Mouse (Mus musculus): ENCODE measurements around the gene Eno3. TPM values are rescaled to one million over a fixed set of nuclear protein-coding genes. Genes with fewer than 3 reads are reported as not detected.

Eno3 gene
- polyA plus RNA-seq, 1 experiment from 2014 or later, result 72.9 TPM

GRCm38 (mm10) chr11:70628431-70628830, 28.6 kb upstream of the Eno3 start:
- Histone ChIP-seq H3K27me3 (replicated peaks; ENCODE audit: low read depth, poor library complexity, severe bottlenecking) (no peaks in the 10 kb centered on the region), H3K4me3 (no peak overlapping the region), H3K9me3 (no peaks in the 10 kb centered on the region), H3K27ac (replicated peaks) (no peak overlapping the region), H3K36me3 (replicated peaks) (no peaks in the 10 kb centered on the region), H3K4me1 (no peaks in the 10 kb centered on the region)
- no peak for DNase-seq (ENCODE audit: low spot score)
- 75% methylated on average over 2 of the region's 2 CpGs for WGBS

DNA sequence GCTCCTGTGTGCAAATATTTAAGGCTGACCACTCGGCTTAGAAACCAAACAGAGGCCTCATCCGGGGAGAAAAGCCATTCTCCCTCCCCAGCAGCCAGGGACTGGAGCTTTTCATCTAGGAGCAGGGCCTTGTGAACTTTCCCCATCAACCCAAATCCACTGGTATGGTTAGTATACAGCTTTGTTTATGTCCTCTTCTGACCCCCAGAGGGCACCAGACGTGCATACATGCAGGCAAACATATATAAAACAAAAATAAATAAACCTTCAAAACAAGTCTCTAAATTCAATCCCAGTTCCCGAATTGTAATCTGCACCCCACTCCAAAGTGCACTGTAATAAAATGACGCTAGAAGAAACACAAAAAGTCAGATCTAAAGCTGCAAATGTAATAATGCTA, 27.4 kb upstream of the Eno3 start:
- WGBS, result 57% methylated on average over 5 of the region's 5 CpGs
- no peak for DNase-seq (ENCODE audit: low spot score)

DNA sequence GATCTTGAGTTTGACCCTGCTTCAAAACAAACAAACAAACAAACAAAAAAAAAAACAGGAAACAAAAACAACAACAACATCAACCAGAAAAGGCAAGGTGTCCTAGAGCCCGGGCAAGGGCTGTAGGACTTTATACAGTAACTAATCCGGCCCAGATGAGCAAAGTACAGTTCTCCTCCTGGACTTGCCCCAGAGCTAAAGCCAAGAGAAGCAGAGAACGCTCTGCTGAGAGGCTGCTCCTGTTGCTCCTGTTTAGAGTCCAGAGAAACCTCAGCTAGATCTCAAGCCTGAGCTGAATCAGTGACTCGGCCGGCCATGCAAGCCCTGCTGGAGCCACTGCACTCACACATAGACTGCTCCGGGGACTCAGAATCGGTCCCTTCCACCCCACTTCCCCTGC, 26.9 kb upstream of the Eno3 start:
- H3K9me3 ChIP-seq, result no peaks in the 10 kb centered on the region
- no peak overlapping the region for H3K4me3 ChIP-seq
- WGBS, result 74% methylated on average over 7 of the region's 7 CpGs
- no peak overlapping the region for H3K27ac ChIP-seq (replicated peaks)
- DNase-seq (ENCODE audit: low spot score), result no peak
- no peaks in the 10 kb centered on the region for H3K36me3 ChIP-seq (replicated peaks)
- H3K4me1 ChIP-seq, result no peaks in the 10 kb centered on the region
- H3K27me3 ChIP-seq (replicated peaks; ENCODE audit: low read depth, poor library complexity, severe bottlenecking), result no peaks in the 10 kb centered on the region

More for the DNA sequence above, 27.4 kb upstream of the Eno3 start:
- no peaks in the 10 kb centered on the region for H3K27me3 ChIP-seq (replicated peaks; ENCODE audit: low read depth, poor library complexity, severe bottlenecking)
- H3K9me3 ChIP-seq, result no peaks in the 10 kb centered on the region
- H3K27ac ChIP-seq (replicated peaks), result no peak overlapping the region
- H3K4me1 ChIP-seq, result no peaks in the 10 kb centered on the region
- H3K36me3 ChIP-seq (replicated peaks), result no peaks in the 10 kb centered on the region
- H3K4me3 ChIP-seq, result no peak overlapping the region

GRCm38 (mm10) chr11:70635601-70636000, 21.4 kb upstream of the Eno3 start:
- no peaks in the 10 kb centered on the region for H3K4me1 ChIP-seq
- H3K27ac ChIP-seq (replicated peaks), result no peak overlapping the region
- H3K4me3 ChIP-seq, result no peak overlapping the region
- no peaks in the 10 kb centered on the region for H3K36me3 ChIP-seq (replicated peaks)
- DNase-seq (ENCODE audit: low spot score), result no peak
- 83% methylated on average over 4 of the region's 4 CpGs for WGBS
- no peaks in the 10 kb centered on the region for H3K27me3 ChIP-seq (replicated peaks; ENCODE audit: low read depth, poor library complexity, severe bottlenecking)
- no peaks in the 10 kb centered on the region for H3K9me3 ChIP-seq

- Histone ChIP-seq H3K4me1 (no peaks in the 10 kb centered on the region), H3K27ac (replicated peaks) (no peak overlapping the region), H3K36me3 (replicated peaks) (peaks cover 4% of the 10 kb centered on the region), H3K4me3 (no peak overlapping the region), H3K9me3 (no peaks in the 10 kb centered on the region), H3K27me3 (replicated peaks; ENCODE audit: low read depth, poor library complexity, severe bottlenecking) (no peaks in the 10 kb centered on the region)
- DNase-seq (ENCODE audit: low spot score), result no peak
- WGBS, result 94% methylated on average over 1 of the region's 1 CpGs
Measured at GRCm38 (mm10) chr11:70637764-70638163, 19.2 kb upstream of the Eno3 start.

DNA sequence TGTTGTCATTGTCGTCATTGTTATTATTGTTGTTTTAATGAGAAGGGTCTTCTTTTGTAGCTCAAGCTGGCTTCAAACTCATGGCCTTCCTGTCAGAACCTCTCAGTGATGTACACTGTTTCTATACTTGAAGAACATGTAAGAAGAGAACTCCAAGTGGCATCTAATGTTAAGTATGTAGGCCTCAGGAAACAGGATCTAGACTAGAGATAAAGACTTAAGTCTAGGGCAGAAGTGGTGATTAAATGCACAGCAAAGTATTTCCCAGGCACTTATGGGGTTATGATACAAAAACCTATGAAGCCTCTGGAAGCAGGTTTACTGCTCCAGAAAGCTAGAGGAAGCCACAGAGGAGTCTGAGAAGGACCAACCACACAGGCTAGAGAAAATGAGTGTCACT, 18.7 kb upstream of the Eno3 start:
- no peak overlapping the region for H3K27ac ChIP-seq (replicated peaks)
- WGBS, result 94% methylated on average over 1 of the region's 1 CpGs
- H3K36me3 ChIP-seq (replicated peaks), result peaks cover 9% of the 10 kb centered on the region
- no peak for DNase-seq (ENCODE audit: low spot score)
- H3K9me3 ChIP-seq, result no peaks in the 10 kb centered on the region
- no peaks in the 10 kb centered on the region for H3K27me3 ChIP-seq (replicated peaks; ENCODE audit: low read depth, poor library complexity, severe bottlenecking)
- no peak overlapping the region for H3K4me3 ChIP-seq
- H3K4me1 ChIP-seq, result no peaks in the 10 kb centered on the region

DNA sequence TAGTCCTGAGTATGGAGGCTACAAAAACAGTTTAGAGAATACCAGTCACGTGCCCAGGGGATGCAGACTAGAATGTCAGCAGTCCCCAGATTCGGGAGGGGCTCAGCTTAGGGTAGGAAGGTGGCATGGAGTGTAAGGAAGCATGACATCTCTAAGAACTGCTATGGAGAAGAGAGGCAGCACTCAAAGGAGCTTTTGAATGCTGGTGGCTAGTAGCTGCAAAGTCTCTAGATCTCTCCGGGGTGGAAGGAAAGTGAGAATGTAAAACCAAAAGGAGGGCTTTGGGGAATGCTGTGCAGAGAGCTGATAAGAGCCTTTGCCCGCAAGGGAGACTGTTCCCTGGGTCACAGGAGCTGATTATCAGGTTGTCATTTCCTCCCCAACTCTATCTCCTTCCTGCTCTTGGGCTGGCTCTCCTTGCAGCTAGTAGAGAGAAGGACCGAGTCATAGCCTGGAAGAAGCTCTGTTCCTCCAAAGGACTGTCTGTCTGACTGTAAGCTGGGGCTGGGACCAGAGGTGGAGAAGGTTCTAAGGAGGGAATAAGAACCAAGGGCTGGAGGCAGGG, 18.2 kb upstream of the Eno3 start, which contains the start of gene Gp1ba:
Gene Gp1ba (plus strand): TSS at position 409 of the 565 bp plus-strand sequence.
- H3K4me1 ChIP-seq, result no peaks in the 10 kb centered on the region
- no peak within 1 kb of the TSS for H3K27ac ChIP-seq (replicated peaks)
- 57% methylated on average over 5 of the region's 5 CpGs for WGBS
- H3K4me3 ChIP-seq, result no peak within 1 kb of the TSS
- H3K27me3 ChIP-seq (replicated peaks; ENCODE audit: low read depth, poor library complexity, severe bottlenecking), result no peaks in the 10 kb centered on the region
- DNase-seq (ENCODE audit: low spot score), result no peak
- H3K9me3 ChIP-seq, result no peaks in the 10 kb centered on the region
- peaks cover 14% of the 10 kb centered on the region for H3K36me3 ChIP-seq (replicated peaks)

GRCm38 (mm10) chr11:70639976-70640375, 17.0 kb upstream of the Eno3 start:
- H3K36me3 ChIP-seq (replicated peaks), result peaks cover 25% of the 10 kb centered on the region
- 85% methylated on average over 8 of the region's 8 CpGs for WGBS
- H3K4me1 ChIP-seq, result no peaks in the 10 kb centered on the region

DNA sequence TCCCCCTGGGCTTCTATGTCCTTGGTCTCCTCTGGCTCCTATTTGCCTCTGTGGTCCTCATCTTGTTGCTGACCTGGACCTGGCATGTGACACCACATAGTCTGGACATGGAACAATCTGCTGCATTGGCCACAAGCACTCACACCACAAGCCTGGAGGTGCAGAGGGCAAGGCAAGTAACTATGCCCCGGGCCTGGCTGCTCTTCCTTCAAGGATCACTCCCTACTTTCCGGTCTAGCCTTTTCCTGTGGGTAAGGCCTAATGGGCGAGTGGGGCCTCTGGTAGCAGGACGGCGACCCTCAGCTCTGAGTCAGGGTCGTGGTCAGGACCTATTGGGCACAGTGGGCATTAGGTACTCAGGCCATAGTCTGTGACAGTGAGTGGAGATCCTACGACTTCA, 15.8 kb upstream of the Eno3 start:
- Histone ChIP-seq H3K9me3 (no peaks in the 10 kb centered on the region), H3K27me3 (replicated peaks; ENCODE audit: low read depth, poor library complexity, severe bottlenecking) (no peaks in the 10 kb centered on the region), H3K27ac (replicated peaks) (no peak overlapping the region), H3K4me3 (no peak overlapping the region), H3K4me1 (peaks cover 13% of the 10 kb centered on the region), H3K36me3 (replicated peaks) (peaks cover 35% of the 10 kb centered on the region)
- 86% methylated on average over 7 of the region's 7 CpGs for WGBS
- DNase-seq (ENCODE audit: low spot score), result no peak

More at GRCm38 (mm10) chr11:70639976-70640375, 17.0 kb upstream of the Eno3 start:
- Histone ChIP-seq H3K9me3 (no peaks in the 10 kb centered on the region), H3K4me3 (no peak overlapping the region), H3K27ac (replicated peaks) (no peak overlapping the region), H3K27me3 (replicated peaks; ENCODE audit: low read depth, poor library complexity, severe bottlenecking) (no peaks in the 10 kb centered on the region)
- no peak for DNase-seq (ENCODE audit: low spot score)

DNA sequence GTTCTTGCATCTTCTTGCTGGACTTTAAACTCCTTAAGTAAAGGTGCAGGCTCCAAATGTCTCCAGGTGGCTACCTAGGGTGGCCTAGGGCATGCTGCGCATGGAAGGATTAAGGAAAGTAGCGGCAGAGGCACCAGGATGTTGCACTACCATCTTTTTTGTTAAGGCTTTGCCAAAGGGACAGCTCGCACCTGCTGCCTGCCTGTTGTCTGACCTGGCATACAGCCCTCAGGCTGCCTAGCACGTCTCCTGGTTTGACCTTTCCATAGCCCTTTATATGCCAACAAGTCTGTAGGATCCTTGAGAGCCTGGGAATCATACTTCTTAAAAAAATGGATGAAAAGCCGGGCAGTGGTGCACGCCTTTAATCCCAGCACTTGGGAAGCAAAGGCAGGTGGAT, 14.0 kb upstream of the Eno3 start:
- Histone ChIP-seq H3K27ac (replicated peaks) (no peak overlapping the region), H3K36me3 (replicated peaks) (peaks cover 35% of the 10 kb centered on the region), H3K9me3 (no peaks in the 10 kb centered on the region), H3K4me3 (0 out of 2 replicates have a peak overlapping the region, but pooled peaks have one; percentile 4), H3K4me1 (peaks cover 22% of the 10 kb centered on the region), H3K27me3 (replicated peaks; ENCODE audit: low read depth, poor library complexity, severe bottlenecking) (no peaks in the 10 kb centered on the region)
- DNase-seq (ENCODE audit: low spot score), result no peak
- WGBS, result 91% methylated on average over 6 of the region's 6 CpGs

DNA sequence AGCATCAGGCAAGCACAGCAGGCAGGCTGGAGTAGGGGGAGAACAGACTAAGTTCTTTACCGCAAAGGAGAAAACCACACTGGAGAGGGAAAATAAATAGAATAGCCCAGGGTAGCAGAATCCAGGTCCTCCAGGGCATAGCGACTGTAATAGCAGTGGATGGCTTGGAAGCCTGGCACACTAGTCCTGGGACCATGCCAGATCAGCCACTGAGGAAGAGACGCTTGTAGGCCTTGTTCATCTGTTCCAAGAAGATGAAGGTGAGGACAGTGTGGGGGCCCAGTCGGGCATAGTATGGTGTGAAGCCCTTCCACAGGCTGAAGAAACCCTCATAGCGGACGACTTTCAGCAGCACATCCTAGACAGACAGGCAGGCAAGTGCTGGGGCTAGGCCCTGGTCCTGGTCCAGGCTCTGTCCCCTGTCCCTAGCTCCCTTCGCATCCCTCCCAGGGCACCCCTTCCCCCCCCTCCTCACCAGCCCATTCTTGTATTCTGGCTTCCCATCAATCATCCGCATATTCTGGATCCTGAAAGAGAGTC, 12.4 kb upstream of the Eno3 start:
- 93% methylated on average over 8 of the region's 8 CpGs for WGBS
- H3K36me3 ChIP-seq (replicated peaks), result peaks cover 49% of the 10 kb centered on the region
- peak overlapping the region; percentile 11; the same call in 1 of the 2 replicates for H3K4me3 ChIP-seq
- H3K27ac ChIP-seq (replicated peaks), result no peak overlapping the region
- DNase-seq (ENCODE audit: low spot score), result no peak
- no peaks in the 10 kb centered on the region for H3K9me3 ChIP-seq
- peaks cover 38% of the 10 kb centered on the region for H3K4me1 ChIP-seq
- H3K27me3 ChIP-seq (replicated peaks; ENCODE audit: low read depth, poor library complexity, severe bottlenecking), result no peaks in the 10 kb centered on the region

- Histone ChIP-seq H3K4me3 (peak overlapping the region; percentile 84), H3K27ac (replicated peaks) (peak overlapping the region; percentile 93), H3K9me3 (no peaks in the 10 kb centered on the region), H3K27me3 (replicated peaks; ENCODE audit: low read depth, poor library complexity, severe bottlenecking) (no peaks in the 10 kb centered on the region), H3K4me1 (peaks cover 46% of the 10 kb centered on the region), H3K36me3 (replicated peaks) (peaks cover 59% of the 10 kb centered on the region)
- WGBS, result 89% methylated on average over 12 of the region's 12 CpGs
- DNase-seq (ENCODE audit: low spot score), result no peak
Measured at GRCm38 (mm10) chr11:70645461-70646258, 11.3 kb upstream of the Eno3 start.

- peak overlapping the region; percentile 84 for H3K4me3 ChIP-seq
- 29% methylated on average over 3 of the region's 3 CpGs for WGBS
- DNase-seq (ENCODE audit: low spot score), result no peak
- H3K4me1 ChIP-seq, result peaks cover 51% of the 10 kb centered on the region
- H3K27me3 ChIP-seq (replicated peaks; ENCODE audit: low read depth, poor library complexity, severe bottlenecking), result no peaks in the 10 kb centered on the region
- no peaks in the 10 kb centered on the region for H3K9me3 ChIP-seq
- H3K36me3 ChIP-seq (replicated peaks), result peaks cover 65% of the 10 kb centered on the region
- peak overlapping the region; percentile 93 for H3K27ac ChIP-seq (replicated peaks)
Measured at GRCm38 (mm10) chr11:70646259-70646555, 10.8 kb upstream of the Eno3 start.

All from embryonic facial prominence, embryonic 10.5 days (tissue).